Mouse (Mus musculus): ENCODE results near the gene Wwc2. TPM values are rescaled to one million over a fixed set of nuclear protein-coding genes. Genes with fewer than 3 reads are reported as not detected.
"Not testable (repeated sequence)": the region's sequence is repeated elsewhere in the genome, so short reads cannot be mapped to it uniquely, and the experiment has no call there.

Gene Wwc2
- polyA plus RNA-seq, 1 experiment from 2014 or later: 5.6 TPM

DNA sequence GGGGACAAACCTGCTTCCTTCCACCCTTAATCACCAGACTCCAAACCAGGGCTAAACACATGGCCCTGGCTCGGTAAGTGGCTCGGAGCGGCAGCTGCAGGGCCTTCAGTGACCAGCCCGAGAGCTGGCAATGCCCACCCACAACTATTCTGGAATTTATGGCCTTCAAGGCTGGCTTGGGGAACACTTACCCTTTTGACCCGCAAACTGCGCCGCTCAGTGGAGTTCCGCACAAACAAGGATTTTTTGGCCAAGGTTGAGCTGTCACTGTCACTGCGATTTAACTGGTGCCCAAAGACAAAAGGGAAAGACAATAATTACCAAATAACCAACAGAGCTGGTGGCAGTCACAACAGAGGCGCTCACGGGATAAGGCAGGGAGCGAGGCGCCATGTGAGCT lies 144.8 kb downstream of the Wwc2 start:
- ATAC-seq (ENCODE audit: low read depth): no peak
- Histone ChIP-seq H3K4me1 (ENCODE audit: control insufficient read depth, insufficient read depth, low read length) (no peaks in the 10 kb centered on the region), H3K36me3 (ENCODE audit: control insufficient read depth, insufficient read depth, low read length) (0 out of 2 replicates have a peak, but pooled peaks cover 5% of the 10 kb centered on the region), H3K27ac (ENCODE audit: low read depth, low read length) (no peak overlapping the region), H3K27me3 (ENCODE audit: control insufficient read depth, insufficient read depth, low read length) (no peaks in the 10 kb centered on the region), H3K4me2 (ENCODE audit: low read depth, low read length) (no peak overlapping the region), H3K4me3 (ENCODE audit: low read depth, low read length) (no peak overlapping the region), H3K9me3 (ENCODE audit: control insufficient read depth, low read length) (no peaks in the 10 kb centered on the region), H3K9ac (replicated peaks; ENCODE audit: low read depth, low read length) (no peak overlapping the region)
- 30% methylated on average over 13 of the region's 13 CpGs for WGBS

DNA sequence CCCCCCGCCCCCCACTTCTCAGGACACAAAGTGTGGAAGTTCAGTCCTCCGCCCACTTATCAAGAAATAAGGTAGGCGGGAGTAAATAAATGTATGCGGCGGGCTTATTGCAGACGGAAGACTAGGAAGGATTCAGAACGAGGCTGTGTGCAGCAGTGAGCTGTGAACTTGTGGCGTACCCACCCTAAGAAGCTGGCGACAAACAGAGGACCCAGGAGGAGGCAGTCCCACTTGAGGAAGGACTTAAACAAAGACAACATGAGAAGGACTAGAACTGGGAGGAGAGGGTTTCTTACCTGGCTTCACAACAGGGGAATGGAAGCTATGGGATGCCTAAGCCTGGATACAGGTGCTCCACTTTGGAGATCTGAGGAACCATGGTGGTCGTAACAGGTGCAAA lies 147.1 kb downstream of the Wwc2 start:
- 94% methylated on average over 10 of the region's 10 CpGs for WGBS
- Histone ChIP-seq H3K4me1 (ENCODE audit: control insufficient read depth, insufficient read depth, low read length) (no peaks in the 10 kb centered on the region), H3K36me3 (ENCODE audit: control insufficient read depth, insufficient read depth, low read length) (no peaks in the 10 kb centered on the region; the same call in 1 of the 2 replicates), H3K9ac (replicated peaks; ENCODE audit: low read depth, low read length) (no peak overlapping the region), H3K9me3 (ENCODE audit: control insufficient read depth, low read length) (no peaks in the 10 kb centered on the region), H3K4me2 (ENCODE audit: low read depth, low read length) (no peak overlapping the region), H3K27ac (ENCODE audit: low read depth, low read length) (no peak overlapping the region), H3K27me3 (ENCODE audit: control insufficient read depth, insufficient read depth, low read length) (no peaks in the 10 kb centered on the region), H3K4me3 (ENCODE audit: low read depth, low read length) (no peak overlapping the region)
- no peak for ATAC-seq (ENCODE audit: low read depth)

DNA sequence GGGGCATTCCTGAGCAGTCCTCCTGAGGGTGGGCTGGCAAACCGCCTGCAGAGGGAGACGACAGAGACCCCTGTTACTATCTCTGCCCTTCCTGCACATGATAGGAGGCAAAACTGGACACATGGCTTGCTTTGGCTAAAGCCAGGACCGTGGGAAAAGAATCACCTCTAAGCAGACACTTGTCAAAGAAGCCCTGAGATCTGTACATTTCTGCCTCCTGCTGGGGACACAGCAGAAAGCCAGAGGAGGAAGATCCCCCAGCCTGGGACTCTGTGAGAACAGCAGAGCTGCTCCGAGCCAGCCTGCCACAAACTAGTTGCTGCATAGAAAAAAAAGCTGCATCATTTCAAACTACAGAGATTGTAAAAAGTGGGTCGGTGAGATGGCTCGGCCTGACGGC lies 147.7 kb downstream of the Wwc2 start:
- Histone ChIP-seq H3K27ac (ENCODE audit: low read depth, low read length) (no peak overlapping the region), H3K4me3 (ENCODE audit: low read depth, low read length) (no peak overlapping the region), H3K36me3 (ENCODE audit: control insufficient read depth, insufficient read depth, low read length) (no peaks in the 10 kb centered on the region; the same call in 1 of the 2 replicates), H3K4me2 (ENCODE audit: low read depth, low read length) (no peak overlapping the region), H3K27me3 (ENCODE audit: control insufficient read depth, insufficient read depth, low read length) (no peaks in the 10 kb centered on the region), H3K9ac (replicated peaks; ENCODE audit: low read depth, low read length) (no peak overlapping the region), H3K4me1 (ENCODE audit: control insufficient read depth, insufficient read depth, low read length) (no peaks in the 10 kb centered on the region), H3K9me3 (ENCODE audit: control insufficient read depth, low read length) (no peaks in the 10 kb centered on the region)
- ATAC-seq (ENCODE audit: low read depth): no peak
- 86% methylated on average over 7 of the region's 7 CpGs for WGBS

- Histone ChIP-seq H3K9ac (replicated peaks; ENCODE audit: low read depth, low read length) (no peak overlapping the region), H3K4me3 (ENCODE audit: low read depth, low read length) (no peak overlapping the region), H3K4me1 (ENCODE audit: control insufficient read depth, insufficient read depth, low read length) (no peaks in the 10 kb centered on the region), H3K27me3 (ENCODE audit: control insufficient read depth, insufficient read depth, low read length) (no peaks in the 10 kb centered on the region), H3K36me3 (ENCODE audit: control insufficient read depth, insufficient read depth, low read length) (no peaks in the 10 kb centered on the region), H3K9me3 (ENCODE audit: control insufficient read depth, low read length) (no peaks in the 10 kb centered on the region), H3K27ac (ENCODE audit: low read depth, low read length) (no peak overlapping the region), H3K4me2 (ENCODE audit: low read depth, low read length) (no peak overlapping the region)
- 70% methylated on average over 1 of the region's 1 CpGs for WGBS
- ATAC-seq (ENCODE audit: low read depth): no peak; the same call in 1 of the 2 replicates
These were observed 156.8 kb downstream of the Wwc2 start for GRCm38 (mm10) chr8:47833944-47834343.

DNA sequence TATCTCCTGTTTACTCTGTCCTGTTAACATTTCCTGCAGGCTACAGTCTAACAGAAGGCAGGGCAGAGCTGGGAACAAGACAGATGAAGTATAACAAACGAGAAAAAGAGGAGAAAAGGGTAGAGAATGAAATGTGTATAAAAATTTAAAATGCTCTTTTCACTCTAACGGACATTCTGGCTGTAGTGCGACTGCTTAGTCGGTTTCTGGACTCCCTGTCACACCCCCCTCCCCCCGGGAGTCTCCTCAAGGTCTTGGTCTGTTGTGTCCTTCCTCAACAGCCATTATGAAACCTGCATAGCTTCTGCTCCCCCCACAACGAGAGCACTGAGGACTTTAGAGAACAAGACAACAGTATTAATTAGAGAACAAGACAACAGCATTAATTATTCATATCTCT lies 158.1 kb downstream of the Wwc2 start:
- Histone ChIP-seq H3K9ac (replicated peaks; ENCODE audit: low read depth, low read length) (no peak overlapping the region), H3K4me1 (ENCODE audit: control insufficient read depth, insufficient read depth, low read length) (no peaks in the 10 kb centered on the region), H3K27ac (ENCODE audit: low read depth, low read length) (no peak overlapping the region), H3K9me3 (ENCODE audit: control insufficient read depth, low read length) (no peaks in the 10 kb centered on the region), H3K36me3 (ENCODE audit: control insufficient read depth, insufficient read depth, low read length) (no peaks in the 10 kb centered on the region), H3K27me3 (ENCODE audit: control insufficient read depth, insufficient read depth, low read length) (no peaks in the 10 kb centered on the region), H3K4me2 (ENCODE audit: low read depth, low read length) (no peak overlapping the region), H3K4me3 (ENCODE audit: low read depth, low read length) (no peak overlapping the region)
- 83% methylated on average over 6 of the region's 6 CpGs for WGBS
- no peak for ATAC-seq (ENCODE audit: low read depth)

DNA sequence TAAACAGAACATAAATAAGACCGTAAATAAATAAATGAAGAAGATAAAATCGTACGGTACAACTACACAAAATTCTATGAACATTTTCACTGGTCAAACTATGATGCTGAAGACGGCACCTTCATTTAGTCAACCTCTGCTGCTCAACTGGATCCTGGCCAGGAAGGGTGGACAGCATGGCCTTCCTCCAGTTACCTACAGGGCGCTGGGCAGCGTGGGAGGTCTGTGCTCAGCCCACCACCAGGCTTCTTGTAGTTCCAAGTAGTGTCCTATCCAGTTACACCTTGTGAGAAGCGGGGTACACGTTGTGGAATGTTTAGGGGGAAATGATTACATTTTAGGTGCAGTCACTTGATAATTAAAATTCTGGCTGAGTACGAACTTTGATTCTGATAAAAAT lies 163.8 kb downstream of the Wwc2 start:
- no peaks in the 10 kb centered on the region for H3K4me1 ChIP-seq (ENCODE audit: control insufficient read depth, insufficient read depth, low read length)
- no peak overlapping the region for H3K4me3 ChIP-seq (ENCODE audit: low read depth, low read length)
- H3K27ac ChIP-seq (ENCODE audit: low read depth, low read length): no peak overlapping the region
- 90% methylated on average over 9 of the region's 9 CpGs for WGBS
- H3K36me3 ChIP-seq (ENCODE audit: control insufficient read depth, insufficient read depth, low read length): no peaks in the 10 kb centered on the region
- ATAC-seq (ENCODE audit: low read depth): no peak
- no peak overlapping the region for H3K4me2 ChIP-seq (ENCODE audit: low read depth, low read length)
- no peaks in the 10 kb centered on the region for H3K27me3 ChIP-seq (ENCODE audit: control insufficient read depth, insufficient read depth, low read length)
- H3K9me3 ChIP-seq (ENCODE audit: control insufficient read depth, low read length): no peaks in the 10 kb centered on the region
- H3K9ac ChIP-seq (replicated peaks; ENCODE audit: low read depth, low read length): no peak overlapping the region

DNA sequence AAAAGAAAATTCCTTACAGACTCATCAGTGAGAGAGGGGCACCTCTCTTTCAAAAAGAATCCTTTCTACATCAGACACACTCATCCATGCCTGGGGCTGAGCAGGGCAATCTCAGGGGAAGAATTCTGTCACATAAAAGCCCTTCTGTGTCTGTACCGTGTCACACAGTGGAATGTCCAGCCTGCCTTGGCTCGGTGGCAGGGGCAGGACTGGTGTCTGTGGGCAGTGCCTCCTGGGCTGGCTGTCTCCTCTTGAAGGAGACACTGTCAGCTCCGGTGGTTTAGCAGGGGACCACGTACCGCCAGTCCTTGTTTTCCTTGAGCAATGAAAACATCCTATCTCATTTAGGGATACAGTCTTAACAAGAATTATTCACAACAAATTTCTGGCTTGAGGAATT lies 165.1 kb downstream of the Wwc2 start:
- no peak overlapping the region for H3K4me3 ChIP-seq (ENCODE audit: low read depth, low read length)
- no peak for ATAC-seq (ENCODE audit: low read depth)
- H3K9ac ChIP-seq (replicated peaks; ENCODE audit: low read depth, low read length): no peak overlapping the region
- no peaks in the 10 kb centered on the region for H3K9me3 ChIP-seq (ENCODE audit: control insufficient read depth, low read length)
- H3K4me1 ChIP-seq (ENCODE audit: control insufficient read depth, insufficient read depth, low read length): no peaks in the 10 kb centered on the region
- no peaks in the 10 kb centered on the region for H3K36me3 ChIP-seq (ENCODE audit: control insufficient read depth, insufficient read depth, low read length)
- 56% methylated on average over 5 of the region's 5 CpGs for WGBS
- no peaks in the 10 kb centered on the region for H3K27me3 ChIP-seq (ENCODE audit: control insufficient read depth, insufficient read depth, low read length)
- H3K27ac ChIP-seq (ENCODE audit: low read depth, low read length): no peak overlapping the region
- no peak overlapping the region for H3K4me2 ChIP-seq (ENCODE audit: low read depth, low read length)

- Histone ChIP-seq H3K4me2 (ENCODE audit: low read depth, low read length) (no peak within 1 kb of the TSS), H3K36me3 (ENCODE audit: control insufficient read depth, insufficient read depth, low read length) (no peaks in the 10 kb centered on the region), H3K4me3 (ENCODE audit: low read depth, low read length) (no peak within 1 kb of the TSS), H3K27me3 (ENCODE audit: control insufficient read depth, insufficient read depth, low read length) (no peaks in the 10 kb centered on the region), H3K4me1 (ENCODE audit: control insufficient read depth, insufficient read depth, low read length) (no peaks in the 10 kb centered on the region), H3K9ac (replicated peaks; ENCODE audit: low read depth, low read length) (no peak within 1 kb of the TSS), H3K27ac (ENCODE audit: low read depth, low read length) (no peak within 1 kb of the TSS), H3K9me3 (ENCODE audit: control insufficient read depth, low read length) (no peaks in the 10 kb centered on the region)
- 73% methylated on average over 13 of the region's 13 CpGs for WGBS
- no peak for ATAC-seq (ENCODE audit: low read depth)
These were observed 166.5 kb downstream of the Wwc2 start, which contains the start of gene Cldn22 for GRCm38 (mm10) chr8:47824182-47824581. Gene Cldn22, plus strand, starts transcription at chr8:47824482.

DNA sequence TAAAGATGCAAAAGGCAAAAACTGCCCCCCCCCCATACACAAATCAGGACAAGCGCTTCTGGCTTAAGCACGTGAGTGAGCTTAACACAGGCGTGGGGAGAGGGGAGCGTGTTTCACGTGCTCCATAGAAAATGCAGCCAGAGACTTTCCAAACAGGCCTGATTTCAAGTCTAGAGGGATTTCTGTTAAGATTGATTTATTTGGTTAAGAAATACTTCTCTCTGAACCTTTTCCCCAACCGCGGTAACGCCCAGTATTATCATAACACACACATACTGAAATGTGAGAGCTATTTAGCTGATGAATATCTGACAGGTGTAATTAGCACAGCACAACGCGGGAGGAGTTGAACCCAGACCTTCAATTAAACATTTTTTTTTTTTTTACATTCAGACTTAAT lies 166.9 kb downstream of the Wwc2 start:
- no peaks in the 10 kb centered on the region for H3K9me3 ChIP-seq (ENCODE audit: control insufficient read depth, low read length)
- no peak overlapping the region for H3K27ac ChIP-seq (ENCODE audit: low read depth, low read length)
- H3K36me3 ChIP-seq (ENCODE audit: control insufficient read depth, insufficient read depth, low read length): no peaks in the 10 kb centered on the region
- no peaks in the 10 kb centered on the region for H3K27me3 ChIP-seq (ENCODE audit: control insufficient read depth, insufficient read depth, low read length)
- H3K4me2 ChIP-seq (ENCODE audit: low read depth, low read length): no peak overlapping the region
- WGBS: 68% methylated on average over 10 of the region's 10 CpGs
- ATAC-seq (ENCODE audit: low read depth): no peak
- H3K4me1 ChIP-seq (ENCODE audit: control insufficient read depth, insufficient read depth, low read length): no peaks in the 10 kb centered on the region
- H3K4me3 ChIP-seq (ENCODE audit: low read depth, low read length): no peak overlapping the region
- H3K9ac ChIP-seq (replicated peaks; ENCODE audit: low read depth, low read length): no peak overlapping the region

- not testable (repeated sequence) for H3K4me3 ChIP-seq (ENCODE audit: low read depth, low read length); H3K36me3 ChIP-seq (ENCODE audit: control insufficient read depth, insufficient read depth, low read length); H3K4me2 ChIP-seq (ENCODE audit: low read depth, low read length); ATAC-seq (ENCODE audit: low read depth); H3K4me1 ChIP-seq (ENCODE audit: control insufficient read depth, insufficient read depth, low read length); H3K9me3 ChIP-seq (ENCODE audit: control insufficient read depth, low read length); H3K27me3 ChIP-seq (ENCODE audit: control insufficient read depth, insufficient read depth, low read length); H3K9ac ChIP-seq (replicated peaks; ENCODE audit: low read depth, low read length); H3K27ac ChIP-seq (ENCODE audit: low read depth, low read length)
- WGBS: 90% methylated on average over 7 of the region's 9 CpGs
These were observed 168.2 kb downstream of the Wwc2 start for GRCm38 (mm10) chr8:47822541-47822940.
